Mouse (Mus musculus): ENCODE data around the gene Vmn1r22. TPM values are rescaled to one million over a fixed set of nuclear protein-coding genes. Genes with fewer than 3 reads are reported as not detected.
A peak's percentile ranks its signal among the peaks of the same experiment; 100 is the strongest.
"Not testable (repeated sequence)": the region's sequence is repeated elsewhere in the genome, so short reads cannot be mapped to it uniquely, and the experiment has no call there.

Vmn1r22 gene
- not detected in 2 replicates for polyA plus RNA-seq (2012; rRNA removed)
- polyA plus RNA-seq (2014; fragmentation: Nextera tagmentation; extraction: Ambion mirVana) = not detected in 2 replicates

DNA sequence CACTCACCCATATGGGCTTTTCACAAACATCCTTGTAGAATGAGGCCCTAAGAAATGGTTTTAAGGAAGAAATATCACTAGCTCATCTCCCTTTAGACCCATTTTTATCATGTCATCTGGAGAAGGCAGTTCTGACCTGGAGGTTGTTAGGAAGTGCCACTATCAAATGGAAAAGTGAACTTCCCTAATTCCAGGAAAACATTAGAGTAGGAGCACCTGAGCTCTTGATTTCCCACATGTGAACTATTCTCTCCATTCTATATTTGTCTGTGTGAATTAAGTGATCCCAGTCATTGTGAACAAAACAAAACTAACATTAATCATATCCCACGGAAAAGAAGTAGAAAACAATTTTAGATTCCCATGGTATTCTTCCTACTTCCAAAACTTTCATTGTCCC, at the start of gene Vmn1r22:
Gene Vmn1r22 (minus strand): TSS at position 101 of the 400 bp plus-strand sequence.
- Histone ChIP-seq H3K4me2 (replicated peaks; ENCODE audit: low read depth, low read length, severe bottlenecking) (no peak within 1 kb of the TSS), H3K4me1 (ENCODE audit: control insufficient read depth, insufficient read depth, low read length) (no peaks in the 10 kb centered on the region), H3K9me3 (ENCODE audit: control insufficient read depth, low read length) (no peaks in the 10 kb centered on the region), H3K36me3 (ENCODE audit: control insufficient read depth, insufficient read depth, low read length) (no peaks in the 10 kb centered on the region), H3K27me3 (ENCODE audit: control insufficient read depth, insufficient read depth, low read length) (no peaks in the 10 kb centered on the region), H3K27ac (replicated peaks; ENCODE audit: low read depth, low read length) (no peak within 1 kb of the TSS), H3K4me3 (replicated peaks; ENCODE audit: low read length) (no peak within 1 kb of the TSS), H3K9ac (ENCODE audit: low read depth, low read length, severe bottlenecking) (no peak within 1 kb of the TSS)
- TF ChIP-seq POLR2A (IDR thresholded peaks at IDR 0.05; ENCODE audit: borderline replicate concordance, extremely low read depth, insufficient read depth, insufficient read length) = no peak
- 86% methylated on average over 1 of the region's 1 CpGs for whole genome bisulfite sequencing
- no peak for ATAC-seq (ENCODE audit: low FRiP score, low read depth)
- DNase-seq (ENCODE audit: low spot score) = no peak

DNA sequence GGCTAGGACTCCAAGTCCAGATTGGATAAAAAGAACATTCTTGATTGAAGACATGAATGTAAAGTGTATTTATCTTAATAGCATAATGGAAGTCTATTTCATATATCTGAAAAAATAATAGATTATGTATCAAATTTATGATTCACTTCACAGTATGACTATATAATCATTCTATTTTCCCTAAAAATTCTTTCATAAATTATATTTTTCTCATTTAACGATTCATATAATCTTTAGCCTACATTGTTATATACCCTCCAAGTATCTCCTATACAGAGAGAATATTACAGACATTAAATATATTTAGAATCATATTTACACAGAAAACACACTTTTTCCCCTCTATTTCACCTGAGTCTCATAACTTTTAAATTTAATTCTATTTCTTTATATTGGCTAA, 18.9 kb upstream of the Vmn1r22 start, which contains the start of gene Vmn1r23:
Gene Vmn1r23 (minus strand): TSS at position 101 of the 400 bp plus-strand sequence.
- ATAC-seq (ENCODE audit: low FRiP score, low read depth) = no peak
- Histone ChIP-seq H3K9ac (ENCODE audit: low read depth, low read length, severe bottlenecking) (no peak within 1 kb of the TSS), H3K9me3 (ENCODE audit: control insufficient read depth, low read length) (no peaks in the 10 kb centered on the region), H3K27me3 (ENCODE audit: control insufficient read depth, insufficient read depth, low read length) (no peaks in the 10 kb centered on the region), H3K36me3 (ENCODE audit: control insufficient read depth, insufficient read depth, low read length) (no peaks in the 10 kb centered on the region), H3K27ac (replicated peaks; ENCODE audit: low read depth, low read length) (no peak within 1 kb of the TSS), H3K4me3 (replicated peaks; ENCODE audit: low read length) (no peak within 1 kb of the TSS), H3K4me1 (ENCODE audit: control insufficient read depth, insufficient read depth, low read length) (no peaks in the 10 kb centered on the region), H3K4me2 (replicated peaks; ENCODE audit: low read depth, low read length, severe bottlenecking) (no peak within 1 kb of the TSS)
- TF ChIP-seq POLR2A (IDR thresholded peaks at IDR 0.05; ENCODE audit: borderline replicate concordance, extremely low read depth, insufficient read depth, insufficient read length) = no peak
- DNase-seq (ENCODE audit: low spot score) = no peak
- WGBS = 93% methylated on average over 1 of the region's 1 CpGs

DNA sequence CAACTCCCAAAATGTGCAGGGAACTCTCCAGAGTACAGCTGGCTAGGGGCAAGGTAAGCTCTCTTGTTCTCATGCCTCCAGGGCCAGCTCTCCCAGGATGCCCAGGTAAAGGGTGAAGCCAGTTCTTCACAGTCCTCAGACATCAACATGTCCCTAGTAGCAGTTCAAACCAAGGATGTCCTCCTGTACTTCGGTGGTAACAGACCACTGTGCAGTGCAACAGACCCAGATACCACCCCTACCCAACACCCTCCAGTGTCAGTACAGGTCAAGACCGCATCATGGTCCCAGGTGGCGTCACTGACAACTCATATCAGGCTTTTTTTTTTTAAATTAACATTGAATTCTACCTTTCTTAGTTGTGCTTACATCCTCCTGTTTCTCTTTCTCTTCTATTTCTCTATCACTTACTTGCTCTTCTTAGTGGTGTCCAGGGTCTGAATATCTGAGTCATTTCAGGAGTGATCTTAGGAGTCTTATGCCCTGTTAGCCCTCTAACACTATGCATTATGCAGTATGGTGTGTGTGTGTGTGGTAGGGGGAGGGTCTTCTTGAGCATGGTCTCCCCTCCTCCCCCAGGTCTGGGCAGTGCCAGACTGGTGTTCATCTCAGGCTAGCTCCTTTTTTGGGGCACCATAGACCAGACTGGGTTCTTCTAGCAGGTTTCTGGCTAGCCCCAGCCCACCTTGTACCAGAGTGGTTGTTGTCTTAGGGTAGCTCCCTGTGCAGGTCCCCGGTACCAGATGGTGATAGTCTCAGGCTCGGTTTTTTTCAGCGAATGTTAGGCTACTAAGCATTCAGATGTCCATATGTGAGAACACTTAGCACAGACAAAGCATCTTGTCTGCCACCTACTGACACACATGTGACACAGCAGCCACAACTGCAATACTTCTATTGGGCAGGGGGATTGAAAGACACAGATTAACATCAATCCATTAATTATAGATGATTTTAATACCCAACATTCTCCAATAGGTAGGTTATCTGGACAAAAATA, 48.5 kb downstream of the Vmn1r22 start:
- Histone ChIP-seq H3K9me3 (ENCODE audit: control insufficient read depth, low read length) (no peaks in the 10 kb centered on the region), H3K9ac (ENCODE audit: low read depth, low read length, severe bottlenecking) (no peak overlapping the region), H3K4me1 (ENCODE audit: control insufficient read depth, insufficient read depth, low read length) (no peaks in the 10 kb centered on the region), H3K4me3 (replicated peaks; ENCODE audit: low read length) (no peak overlapping the region), H3K4me2 (replicated peaks; ENCODE audit: low read depth, low read length, severe bottlenecking) (no peak overlapping the region), H3K27me3 (ENCODE audit: control insufficient read depth, insufficient read depth, low read length) (no peaks in the 10 kb centered on the region), H3K36me3 (ENCODE audit: control insufficient read depth, insufficient read depth, low read length) (no peaks in the 10 kb centered on the region), H3K27ac (replicated peaks; ENCODE audit: low read depth, low read length) (no peak overlapping the region)
- peak; percentile 63 for DNase-seq (ENCODE audit: low spot score)
- TF ChIP-seq POLR2A (IDR thresholded peaks at IDR 0.05; ENCODE audit: borderline replicate concordance, extremely low read depth, insufficient read depth, insufficient read length) = no peak
- peak; percentile 74; the same call in 1 of the 2 replicates for ATAC-seq (ENCODE audit: low FRiP score, low read depth)
- 52% methylated on average over 6 of the region's 6 CpGs for WGBS

DNA sequence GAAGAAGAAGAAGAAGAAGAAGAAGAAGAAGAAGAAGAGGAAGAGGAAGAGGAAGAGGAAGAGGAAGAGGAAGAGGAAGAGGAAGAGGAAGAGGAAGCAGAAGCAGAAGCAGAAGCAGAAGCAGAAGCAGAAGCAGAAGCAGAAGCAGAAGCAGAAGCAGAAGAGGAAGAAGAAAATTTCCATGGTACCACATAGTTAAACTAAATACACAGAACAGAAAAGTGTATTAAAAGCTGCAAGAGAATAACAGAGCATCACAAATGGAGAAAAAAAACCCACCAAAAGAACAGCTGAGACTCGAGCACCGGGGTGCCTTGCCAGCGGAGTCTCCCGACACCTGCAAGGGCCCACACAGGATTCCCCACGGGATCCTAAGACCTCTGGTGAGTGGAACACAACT, 56.7 kb downstream of the Vmn1r22 start:
- H3K27ac ChIP-seq (replicated peaks; ENCODE audit: low read depth, low read length); DNase-seq (ENCODE audit: low spot score); H3K9me3 ChIP-seq (ENCODE audit: control insufficient read depth, low read length); H3K9ac ChIP-seq (ENCODE audit: low read depth, low read length, severe bottlenecking); ATAC-seq (ENCODE audit: low FRiP score, low read depth); H3K4me1 ChIP-seq (ENCODE audit: control insufficient read depth, insufficient read depth, low read length); H3K4me3 ChIP-seq (replicated peaks; ENCODE audit: low read length); H3K27me3 ChIP-seq (ENCODE audit: control insufficient read depth, insufficient read depth, low read length); H3K36me3 ChIP-seq (ENCODE audit: control insufficient read depth, insufficient read depth, low read length); H3K4me2 ChIP-seq (replicated peaks; ENCODE audit: low read depth, low read length, severe bottlenecking): not testable (repeated sequence)
- WGBS = 81% methylated on average over 5 of the region's 5 CpGs

DNA sequence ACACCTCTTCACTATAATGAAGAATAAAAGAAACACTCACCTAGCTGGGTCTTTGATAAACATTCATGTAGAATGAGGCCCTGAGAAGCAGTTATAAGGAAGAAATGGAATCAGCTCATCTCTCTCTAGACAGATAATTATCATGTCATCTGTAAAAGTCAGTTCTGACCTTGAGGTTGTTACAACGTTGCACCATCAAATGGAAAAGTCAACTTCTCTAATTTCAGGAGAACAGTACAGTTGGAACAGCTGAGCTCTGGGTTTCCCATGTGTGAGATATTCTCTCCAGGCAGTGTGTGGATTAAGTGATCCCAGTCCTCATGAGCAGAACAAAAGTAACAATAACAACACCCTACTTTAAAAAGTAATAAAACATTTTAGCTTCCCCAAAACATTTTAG, 57.5 kb downstream of the Vmn1r22 start, which contains the start of gene Vmn1r21:
Gene Vmn1r21 (minus strand): TSS at position 58 of the 400 bp plus-strand sequence.
- Histone ChIP-seq H3K4me2 (replicated peaks; ENCODE audit: low read depth, low read length, severe bottlenecking) (no peak within 1 kb of the TSS), H3K27me3 (ENCODE audit: control insufficient read depth, insufficient read depth, low read length) (no peaks in the 10 kb centered on the region), H3K9ac (ENCODE audit: low read depth, low read length, severe bottlenecking) (no peak within 1 kb of the TSS), H3K4me3 (replicated peaks; ENCODE audit: low read length) (no peak within 1 kb of the TSS), H3K36me3 (ENCODE audit: control insufficient read depth, insufficient read depth, low read length) (no peaks in the 10 kb centered on the region), H3K27ac (replicated peaks; ENCODE audit: low read depth, low read length) (no peak within 1 kb of the TSS), H3K9me3 (ENCODE audit: control insufficient read depth, low read length) (no peaks in the 10 kb centered on the region), H3K4me1 (ENCODE audit: control insufficient read depth, insufficient read depth, low read length) (no peaks in the 10 kb centered on the region)
- WGBS = 61% methylated on average over 1 of the region's 1 CpGs
- no peak for TF ChIP-seq POLR2A (IDR thresholded peaks at IDR 0.05; ENCODE audit: borderline replicate concordance, extremely low read depth, insufficient read depth, insufficient read length)
- no peak for ATAC-seq (ENCODE audit: low FRiP score, low read depth)
- DNase-seq (ENCODE audit: low spot score) = no peak

Other genes with a start within 250 kb of the Vmn1r22 start
- 9.9 and 11.7 TPM in 2 replicates for gene Pyurf, start 215.9 kb downstream of the Vmn1r22 start, polyA plus RNA-seq (2012; rRNA removed)
- gene Pyurf, start 215.9 kb downstream of the Vmn1r22 start, polyA plus RNA-seq (2014; fragmentation: Nextera tagmentation; extraction: Ambion mirVana) = 14.6 and 14.7 TPM in 2 replicates
- 15.5 and 17.8 TPM in 2 replicates for gene Lancl2, start 205.5 kb downstream of the Vmn1r22 start, polyA plus RNA-seq (2012; rRNA removed)
- gene Lancl2, start 205.5 kb downstream of the Vmn1r22 start, polyA plus RNA-seq (2014; fragmentation: Nextera tagmentation; extraction: Ambion mirVana) = 23.0 and 27.6 TPM in 2 replicates
- gene Vopp1, start 82.9 kb downstream of the Vmn1r22 start, polyA plus RNA-seq (2012; rRNA removed) = 46.2 and 46.3 TPM in 2 replicates
- 27.5 and 31.9 TPM in 2 replicates for gene Vopp1, start 82.9 kb downstream of the Vmn1r22 start, polyA plus RNA-seq (2014; fragmentation: Nextera tagmentation; extraction: Ambion mirVana)
- gene Vmn1r21, start 57.7 kb downstream of the Vmn1r22 start, polyA plus RNA-seq (2012; rRNA removed) = not detected in 2 replicates
- not detected in 2 replicates for gene Vmn1r21, start 57.7 kb downstream of the Vmn1r22 start, polyA plus RNA-seq (2014; fragmentation: Nextera tagmentation; extraction: Ambion mirVana)
- gene Vmn1r23, start 18.8 kb upstream of the Vmn1r22 start, polyA plus RNA-seq (2012; rRNA removed) = not detected in 2 replicates
- not detected in 2 replicates for gene Vmn1r23, start 18.8 kb upstream of the Vmn1r22 start, polyA plus RNA-seq (2014; fragmentation: Nextera tagmentation; extraction: Ambion mirVana)
- not detected in 2 replicates for gene Vmn1r24, start 53.5 kb upstream of the Vmn1r22 start, polyA plus RNA-seq (2012; rRNA removed)
- gene Vmn1r24, start 53.5 kb upstream of the Vmn1r22 start, polyA plus RNA-seq (2014; fragmentation: Nextera tagmentation; extraction: Ambion mirVana) = not detected in 2 replicates
- gene Vmn1r25, start 72.8 kb upstream of the Vmn1r22 start, polyA plus RNA-seq (2012; rRNA removed) = not detected in 2 replicates
- not detected in 2 replicates for gene Vmn1r25, start 72.8 kb upstream of the Vmn1r22 start, polyA plus RNA-seq (2014; fragmentation: Nextera tagmentation; extraction: Ambion mirVana)
- gene Vmn1r26, start 107.1 kb upstream of the Vmn1r22 start, polyA plus RNA-seq (2012; rRNA removed) = not detected in 2 replicates
- not detected in 2 replicates for gene Vmn1r26, start 107.1 kb upstream of the Vmn1r22 start, polyA plus RNA-seq (2014; fragmentation: Nextera tagmentation; extraction: Ambion mirVana)

Data from limb, embryonic 14.5 days (tissue).